17 mouse cellular contexts compared by ENCODE assay signal in genomic region chr1:37322690-37323089, GRCm38 (mm10). TPM values are rescaled to one million over a fixed set of nuclear protein-coding genes. Genes with fewer than 3 reads are reported as not detected.
DNase-seq lines count a peak whose midpoint lies in the region; ATAC-seq and TF ChIP-seq lines count a peak whose summit lies in the region.
"Had no signal": no experiment of that assay in that cellular context is flagged by ENCODE, and none has a peak within 500 bp of the region (broad histone marks: within the 10 kb centered on the region; RNA-seq: fewer than 3 reads in every experiment).

No protein-coding gene starts in this region.

- intact Hi-C loops in gastrocnemius, adult 2 months (cut with DNase I): no loop called here
- intact Hi-C loops in gastrocnemius, postnatal 14 days (cut with DNase I; ENCODE audit: low total_unique reads): no loop called here

- no peak for TF ChIP-seq CTCF in gastrocnemius, adult 2 months (IDR thresholded peaks at IDR 0.05)

- DNase-seq in gastrocnemius, adult 2 months: no peak
- DNase-seq in gastrocnemius, postnatal 14 days: no peak
- peak; percentile 56 for DNase-seq in A20 (ENCODE audit: low read depth, low spot score)
- DNase-seq in right cerebral cortex, postnatal 10 days (ENCODE audit: low spot score in 2 of 2): no peak
- no peak for DNase-seq in lung, postnatal 4 days
- DNase-seq: adrenal gland, adult 8-10 months; adrenal gland, postnatal 36 days; forebrain, postnatal 0 days; gastrocnemius, postnatal 10 days had no signal

- ATAC-seq in common myeloid progenitor, adult 5-6 weeks (replicated peaks; ENCODE audit: low read depth, poor library complexity, severe bottlenecking): peak; percentile 81
- peak; percentile 76 for ATAC-seq in megakaryocyte progenitor cell, adult 5-6 weeks (replicated peaks; ENCODE audit: poor library complexity)
- ATAC-seq: forebrain, embryonic 13.5 days; forebrain, postnatal 0 days; intestine, embryonic 16.5 days had no signal

- H3K4me3 ChIP-seq in gastrocnemius, adult 2 months: no peak overlapping the region
- H3K4me3 ChIP-seq: embryonic facial prominence, embryonic 10.5 days; forebrain, embryonic 13.5 days; heart, embryonic 13.5 days; hindbrain, embryonic 10.5 days had no signal

- peak overlapping the region; percentile 79 for H3K27ac ChIP-seq in gastrocnemius, adult 2 months
- H3K27ac ChIP-seq: embryonic facial prominence, embryonic 10.5 days; forebrain, embryonic 13.5 days; heart, embryonic 13.5 days; hindbrain, embryonic 10.5 days; hindbrain, embryonic 14.5 days had no signal

RNA-seq across cellular contexts. Expression of gene Inpp4a, which starts 23.0 kb away (rescaled TPM):
- 10 to 100 TPM; 18.0 to 19.5 TPM for total RNA-seq in gastrocnemius, adult 2 months (2021)
- total RNA-seq in gastrocnemius, postnatal 14 days (2021): 10 to 100 TPM; 16.8 to 17.8 TPM
- total RNA-seq in common myeloid progenitor, adult 5-6 weeks (2017): 5.5 and 6.9 TPM in 2 replicates
- total RNA-seq in megakaryocyte progenitor cell, adult 5-6 weeks (2015): 9.5 and 10.0 TPM in 2 replicates
- 4.2 and 8.5 TPM in 2 replicates for total RNA-seq in megakaryocyte progenitor cell, adult 5-6 weeks (2017)
